Mouse (Mus musculus) heart, postnatal 0 days (tissue): ENCODE measurements around the gene Fkbp5. TPM values are rescaled to one million over a fixed set of nuclear protein-coding genes. Genes with fewer than 3 reads are reported as not detected.
A peak's percentile ranks its signal among the peaks of the same experiment; 100 is the strongest.
"Not testable (repeated sequence)": the region's sequence is repeated elsewhere in the genome, so short reads cannot be mapped to it uniquely, and the experiment has no call there.

ENCODE experiments used
- ATAC-seq: fragments of 200-750 bp; cut with Nextera tagmentation; 2 replicates; pipeline ENCODE4 v1.8.0; 2017; ENCODE audit warnings: low read depth, moderate number of reproducible peaks, moderate library complexity; ENCODE audit not compliant: insufficient read depth
- DNase-seq: peaks from one replicate; pipeline ENCODE4 v3.0.0-alpha.2; 2016; ENCODE audit warnings: low spot score
- H3K27ac ChIP-seq: fragments of 300-500 bp; sonication (generic); 2 replicates; pipeline ENCODE4 v1.5.1; 2014; ENCODE audit warnings: low read depth, mild to moderate bottlenecking
- H3K27me3 ChIP-seq: fragments of 300-500 bp; sonication (generic); 2 replicates; pipeline ENCODE4 v1.6.1; 2014; ENCODE audit warnings: low read length, mixed read lengths; ENCODE audit not compliant: control insufficient read depth, insufficient read depth
- H3K36me3 ChIP-seq: fragments of 300-500 bp; sonication (generic); replicated peaks from 2 replicates; pipeline ENCODE4 v1.6.1; 2014; ENCODE audit warnings: low read length, mixed read lengths; ENCODE audit not compliant: control insufficient read depth, insufficient read depth
- H3K4me1 ChIP-seq: fragments of 300-500 bp; sonication (generic); 2 replicates; pipeline ENCODE4 v1.6.1; 2014; ENCODE audit warnings: antibody characterized with exemption; ENCODE audit not compliant: control insufficient read depth, insufficient read depth
- H3K4me2 ChIP-seq: fragments of 300-500 bp; sonication (generic); 2 replicates; pipeline ENCODE4 v1.6.1; 2014; ENCODE audit warnings: low read depth, mild to moderate bottlenecking, low read length, moderate library complexity
- H3K4me3 ChIP-seq: fragments of 300-500 bp; sonication (generic); 2 replicates; pipeline ENCODE4 v1.5.1; 2014; ENCODE audit warnings: low read depth, low read length
- H3K9ac ChIP-seq: fragments of 300-500 bp; sonication (generic); replicated peaks from 2 replicates; pipeline ENCODE4 v1.6.1; 2014; ENCODE audit warnings: low read depth, low read length, mixed read lengths
- H3K9me3 ChIP-seq: fragments of 300-500 bp; sonication (generic); replicated peaks from 2 replicates; pipeline ENCODE4 v1.6.1; 2016; ENCODE audit warnings: low read length; ENCODE audit not compliant: control insufficient read depth
- CTCF ChIP-seq: IDR thresholded peaks from 2 replicates; pipeline ENCODE4 v1.5.1; 2016; ENCODE audit warnings: antibody characterized with exemption, control low read depth, low read depth
- EP300 ChIP-seq: IDR thresholded peaks from 2 replicates; pipeline ENCODE4 v1.6.1; 2016; ENCODE audit warnings: antibody characterized with exemption, low read depth
- WGBS: fragments of 180-500 bp; shearing (Covaris S2); extraction: QIAGEN DNeasy Blood & Tissue Kit; methylation state at CpG from one replicate; pipeline ENCODE4 v1.1.7; 2014; 5-methylcytosine and 5-hydroxymethylcytosine counted together
- polyA plus RNA-seq: library from polyadenylated mRNA; unstranded; fragments of >200 nt; fragmentation: Nextera tagmentation; extraction: Ambion mirVana; gene quantifications from 2 replicates; pipeline ENCODE4 v1.2.1, GENCODE M21; 2015
- total RNA-seq: library from RNA; depleted of rRNA; stranded (reverse); fragments of >200 nt; gene quantifications from 2 replicates; pipeline ENCODE4 v1.2.3, GENCODE M21; 2014; ENCODE audit warnings: low replicate concordance; rRNA removed

Fkbp5 gene
- total RNA-seq, result 19.4 and 37.3 TPM in 2 replicates
- polyA plus RNA-seq, result 7.6 and 8.3 TPM in 2 replicates

- no peaks in the 10 kb centered on the region for H3K36me3 ChIP-seq
- H3K27me3 ChIP-seq, result no peaks in the 10 kb centered on the region
- TF ChIP-seq EP300, result no peak; the same call in 1 of the 2 replicates
- TF ChIP-seq CTCF, result no peak
- peak; percentile 42 for ATAC-seq
- WGBS, result 5% methylated on average over 16 of the region's 16 CpGs
- peak within 1 kb of the TSS; percentile 68 for H3K4me2 ChIP-seq
- H3K27ac ChIP-seq, result peak within 1 kb of the TSS; percentile 93
- peak; percentile 90 for DNase-seq
- H3K4me1 ChIP-seq, result peaks cover 36% of the 10 kb centered on the region
- H3K4me3 ChIP-seq, result peak within 1 kb of the TSS; percentile 48
- peak within 1 kb of the TSS; percentile 57 for H3K9ac ChIP-seq
- H3K9me3 ChIP-seq, result no peaks in the 10 kb centered on the region
These were observed at the start of gene Fkbp5 for GRCm38 (mm10) chr17:28517441-28517955. Gene Fkbp5, minus strand, starts transcription at chr17:28517527.

DNA sequence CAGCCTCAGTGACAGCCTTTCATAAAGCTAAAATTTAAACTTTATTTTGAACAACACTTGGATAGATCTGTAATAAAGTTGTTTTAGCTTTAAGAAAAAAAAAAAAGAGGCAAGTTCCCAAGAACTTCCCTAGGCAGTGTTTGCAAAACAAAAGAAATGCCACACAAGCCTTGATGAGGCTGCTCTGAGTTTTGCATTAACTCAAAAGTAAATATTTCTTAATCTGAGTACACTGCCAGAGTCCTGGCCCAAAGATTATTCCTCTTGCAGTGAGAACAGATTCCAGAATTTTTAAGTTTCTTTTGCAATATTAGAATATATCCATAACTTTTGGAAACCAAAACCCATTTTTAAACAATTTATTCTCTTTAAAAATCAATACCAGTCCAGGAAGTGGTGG, 47.9 kb upstream of the Fkbp5 start:
- Histone ChIP-seq H3K4me1 (no peaks in the 10 kb centered on the region), H3K9me3 (no peaks in the 10 kb centered on the region)

GRCm38 (mm10) chr17:28561613-28562012, 44.3 kb upstream of the Fkbp5 start:
- Histone ChIP-seq H3K36me3 (no peaks in the 10 kb centered on the region), H3K9ac (no peak overlapping the region), H3K4me3 (no peak overlapping the region), H3K4me2 (no peak overlapping the region), H3K4me1 (no peaks in the 10 kb centered on the region), H3K27ac (no peak overlapping the region), H3K9me3 (no peaks in the 10 kb centered on the region), H3K27me3 (no peaks in the 10 kb centered on the region)
- TF ChIP-seq EP300, result no peak
- no peak for TF ChIP-seq CTCF
- WGBS, result 57% methylated on average over 7 of the region's 7 CpGs
- DNase-seq (no peak), ATAC-seq (no peak)

More for the DNA sequence above, 47.9 kb upstream of the Fkbp5 start:
- Histone ChIP-seq H3K4me3 (no peak overlapping the region), H3K27ac (no peak overlapping the region), H3K36me3 (no peaks in the 10 kb centered on the region), H3K9ac (no peak overlapping the region), H3K4me2 (no peak overlapping the region), H3K27me3 (no peaks in the 10 kb centered on the region)
- ATAC-seq (no peak), DNase-seq (no peak)
- TF ChIP-seq CTCF (no peak), EP300 (no peak)

DNA sequence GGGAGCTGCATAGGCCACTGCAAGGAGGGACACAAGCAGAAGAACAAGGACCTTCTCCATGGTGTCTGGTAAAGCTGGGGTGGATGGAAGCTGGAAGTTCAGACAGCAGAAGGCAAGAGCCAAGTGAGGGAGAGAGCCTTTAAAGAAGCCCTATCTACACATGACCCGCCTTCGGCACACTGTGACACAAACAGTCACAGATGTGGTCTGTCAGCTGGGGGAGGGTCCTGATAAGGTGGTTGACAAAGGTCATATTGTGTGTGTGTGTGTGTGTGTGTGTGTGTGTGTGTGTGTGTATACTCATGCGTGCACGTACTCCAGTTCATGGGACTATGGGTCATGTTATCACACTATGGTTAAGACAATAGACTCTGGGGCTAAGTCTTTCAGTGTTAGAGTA, 43.3 kb upstream of the Fkbp5 start, which contains the start of gene Clps:
Clps (minus strand) TSS at position 169 of the 400 bp plus-strand sequence.
- H3K4me3 ChIP-seq, result no peak within 1 kb of the TSS
- no peak within 1 kb of the TSS for H3K9ac ChIP-seq
- WGBS, result 54% methylated on average over 4 of the region's 4 CpGs
- H3K4me2 ChIP-seq, result no peak within 1 kb of the TSS
- H3K36me3 ChIP-seq, result no peaks in the 10 kb centered on the region
- H3K4me1 ChIP-seq, result no peaks in the 10 kb centered on the region
- TF ChIP-seq EP300, result no peak
- no peak for TF ChIP-seq CTCF
- no peak within 1 kb of the TSS for H3K27ac ChIP-seq
- H3K27me3 ChIP-seq, result no peaks in the 10 kb centered on the region
- H3K9me3 ChIP-seq, result no peaks in the 10 kb centered on the region
- DNase-seq (no peak), ATAC-seq (no peak)

DNA sequence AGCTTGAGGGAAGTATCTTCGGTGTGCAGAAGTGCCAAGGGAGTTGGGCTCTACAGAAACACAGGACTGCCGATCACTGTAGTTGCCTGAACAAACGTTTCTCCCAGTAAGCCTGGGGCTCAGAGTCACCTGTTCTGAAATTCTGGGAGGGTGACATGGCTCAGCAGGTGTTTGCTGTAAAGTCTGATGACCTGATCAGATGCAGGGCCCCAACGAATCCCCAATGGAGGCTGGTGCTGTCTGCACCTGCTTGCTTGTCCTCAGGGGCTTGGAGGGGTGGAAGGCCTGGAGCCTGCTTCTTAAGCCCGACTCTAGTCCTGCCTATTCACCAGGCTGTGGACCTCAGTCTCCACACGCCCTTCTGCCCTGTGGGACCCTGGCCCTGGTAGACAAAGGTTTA, 40.4 kb upstream of the Fkbp5 start:
- Histone ChIP-seq H3K4me2 (no peak overlapping the region), H3K36me3 (no peaks in the 10 kb centered on the region), H3K9me3 (no peaks in the 10 kb centered on the region), H3K27ac (no peak overlapping the region), H3K9ac (no peak overlapping the region), H3K27me3 (no peaks in the 10 kb centered on the region), H3K4me1 (no peaks in the 10 kb centered on the region), H3K4me3 (no peak overlapping the region)
- no peak for TF ChIP-seq EP300
- no peak for TF ChIP-seq CTCF
- WGBS, result 68% methylated on average over 6 of the region's 6 CpGs
- DNase-seq (no peak), ATAC-seq (no peak)

DNA sequence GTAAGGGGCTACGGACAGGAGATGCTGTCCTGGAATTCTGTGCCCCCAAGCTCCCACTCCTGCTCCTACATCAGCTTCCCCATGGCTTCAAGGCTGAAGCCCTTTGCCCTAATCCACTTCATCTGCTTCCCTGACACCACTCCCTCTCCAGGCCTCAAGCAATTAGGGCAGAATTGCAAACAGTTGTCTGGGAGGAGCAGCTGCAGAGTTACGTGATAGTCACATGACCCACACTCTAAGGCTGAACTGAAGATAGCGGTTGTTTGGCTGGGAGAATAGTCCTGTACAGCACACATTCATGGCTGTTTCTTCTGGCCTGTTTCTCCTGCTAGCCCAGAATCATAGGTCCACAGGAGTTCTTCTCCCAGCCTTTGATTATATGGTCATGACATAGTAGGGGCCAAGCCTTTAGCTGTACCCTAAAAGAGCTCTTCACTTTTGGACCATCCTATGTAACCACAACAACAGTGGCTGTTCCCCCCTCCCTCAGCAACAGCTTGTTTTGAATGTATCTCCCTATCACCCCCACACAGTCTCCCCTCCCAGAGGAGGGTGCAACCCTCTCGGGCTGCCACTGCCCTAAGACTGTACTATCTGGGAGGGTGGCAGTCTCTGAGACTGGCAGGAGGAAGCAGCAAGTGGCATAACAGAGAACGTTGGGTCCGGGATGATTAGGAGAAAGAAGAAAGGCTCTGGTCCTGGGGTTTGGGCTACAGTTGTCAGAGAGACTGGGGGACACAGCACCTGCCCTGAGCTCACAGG, 39.5 kb upstream of the Fkbp5 start:
- no peak for DNase-seq
- Histone ChIP-seq H3K4me3 (no peak overlapping the region), H3K4me1 (no peaks in the 10 kb centered on the region), H3K4me2 (no peak overlapping the region), H3K9ac (no peak overlapping the region), H3K9me3 (no peaks in the 10 kb centered on the region), H3K27me3 (no peaks in the 10 kb centered on the region), H3K36me3 (no peaks in the 10 kb centered on the region), H3K27ac (no peak overlapping the region)
- TF ChIP-seq EP300, result no peak
- TF ChIP-seq CTCF, result no peak
- whole genome bisulfite sequencing, result 39% methylated on average over 6 of the region's 6 CpGs
- no peak for ATAC-seq

- H3K4me1 ChIP-seq, H3K4me2 ChIP-seq, H3K36me3 ChIP-seq, H3K27ac ChIP-seq, DNase-seq, H3K9me3 ChIP-seq, H3K9ac ChIP-seq, ATAC-seq, H3K4me3 ChIP-seq, H3K27me3 ChIP-seq: not testable (repeated sequence)
- WGBS, result 91% methylated on average over 4 of the region's 4 CpGs
These were observed 36.7 kb upstream of the Fkbp5 start for GRCm38 (mm10) chr17:28554021-28554420.
